Mouse (Mus musculus): ENCODE measurements at regions not wholly inside any gene's neighbourhood (a gene's known extent, or its start where the extent isn't known, plus 50 kb on each side); places are given as distances from the start of the nearest gene placed in this dataset.
"Not testable (repeated sequence)": the region's sequence is repeated elsewhere in the genome, so short reads cannot be mapped to it uniquely, and the experiment has no call there.

- not testable (repeated sequence) for DNase-seq (ENCODE audit: low read depth)
These were observed 222.3 kb upstream of the Ell2 start for GRCm38 (mm10) chr13:75484252-75484651.

DNA sequence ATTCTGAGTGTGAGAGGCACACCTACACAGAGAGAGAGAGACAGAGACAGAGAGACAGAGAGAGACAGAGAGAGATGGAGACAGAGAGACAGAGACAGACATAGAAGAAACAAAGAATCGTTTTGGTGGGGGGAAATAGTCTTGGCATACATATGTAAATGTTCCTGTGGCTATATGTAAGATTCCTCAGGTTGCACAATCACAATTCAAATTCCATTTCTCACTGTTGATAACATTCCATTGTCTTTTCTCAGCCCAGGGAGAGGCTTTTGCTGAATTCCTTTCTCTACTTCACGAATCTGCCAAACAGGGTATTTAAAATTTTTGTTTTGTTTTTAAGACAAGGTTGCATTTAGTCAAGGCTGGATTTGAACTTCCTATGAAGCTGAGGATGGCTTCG, 205.0 kb upstream of the Ell2 start:
- no peak for DNase-seq (ENCODE audit: low read depth)

GRCm38 (mm10) chr13:75503394-75503793, 203.2 kb upstream of the Ell2 start:
- DNase-seq (ENCODE audit: low read depth), result peak; percentile 14

GRCm38 (mm10) chr13:75514315-75515020, 192.1 kb upstream of the Ell2 start:
- DNase-seq (ENCODE audit: low read depth), result no peak

- no peak for DNase-seq (ENCODE audit: low read depth)
These were observed 183.0 kb upstream of the Ell2 start for GRCm38 (mm10) chr13:75523293-75524278.

DNA sequence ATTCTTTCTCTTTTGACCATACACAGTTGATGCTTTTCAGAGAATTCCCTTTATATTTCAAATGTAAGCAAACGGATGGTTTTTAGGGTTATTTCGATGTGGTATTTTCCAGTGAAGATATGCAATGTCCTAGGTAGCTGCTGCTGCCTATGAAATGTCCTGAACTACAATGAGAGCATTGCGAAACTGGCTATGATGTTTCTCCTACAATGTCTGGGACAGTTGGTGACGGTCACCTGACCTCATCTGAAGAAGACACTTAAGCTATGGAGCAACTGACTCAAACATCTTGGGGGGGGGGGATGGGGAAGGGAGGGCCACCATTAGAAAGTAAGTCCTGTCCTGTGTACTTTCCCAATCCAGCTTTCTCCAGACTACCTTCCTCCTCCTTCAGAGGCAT, 182.1 kb upstream of the Ell2 start:
- DNase-seq (ENCODE audit: low read depth), result peak; percentile 35

DNA sequence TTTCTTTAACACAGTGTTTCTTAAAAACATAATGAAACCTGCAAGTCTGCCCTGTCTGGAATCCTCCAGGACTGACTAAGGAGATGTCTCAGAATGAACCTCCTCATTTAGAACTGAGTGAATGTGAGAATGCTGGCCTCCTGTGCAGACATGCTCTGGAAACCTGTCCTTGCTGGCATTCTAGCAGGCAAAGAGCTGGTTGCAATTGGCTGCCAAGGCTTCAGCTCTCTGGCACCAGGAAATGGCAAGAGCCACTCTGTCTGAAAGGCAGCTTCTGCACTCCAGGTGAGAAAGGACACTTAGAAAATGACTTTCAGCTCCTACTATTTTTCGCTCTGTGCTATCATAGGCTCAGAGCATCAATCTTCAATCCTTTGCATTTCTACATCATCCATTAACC, 175.0 kb upstream of the Ell2 start:
- DNase-seq (ENCODE audit: low read depth), result no peak

- DNase-seq (ENCODE audit: low read depth), result peak; percentile 38
These were observed 165.1 kb upstream of the Ell2 start for GRCm38 (mm10) chr13:75541446-75541845.

DNA sequence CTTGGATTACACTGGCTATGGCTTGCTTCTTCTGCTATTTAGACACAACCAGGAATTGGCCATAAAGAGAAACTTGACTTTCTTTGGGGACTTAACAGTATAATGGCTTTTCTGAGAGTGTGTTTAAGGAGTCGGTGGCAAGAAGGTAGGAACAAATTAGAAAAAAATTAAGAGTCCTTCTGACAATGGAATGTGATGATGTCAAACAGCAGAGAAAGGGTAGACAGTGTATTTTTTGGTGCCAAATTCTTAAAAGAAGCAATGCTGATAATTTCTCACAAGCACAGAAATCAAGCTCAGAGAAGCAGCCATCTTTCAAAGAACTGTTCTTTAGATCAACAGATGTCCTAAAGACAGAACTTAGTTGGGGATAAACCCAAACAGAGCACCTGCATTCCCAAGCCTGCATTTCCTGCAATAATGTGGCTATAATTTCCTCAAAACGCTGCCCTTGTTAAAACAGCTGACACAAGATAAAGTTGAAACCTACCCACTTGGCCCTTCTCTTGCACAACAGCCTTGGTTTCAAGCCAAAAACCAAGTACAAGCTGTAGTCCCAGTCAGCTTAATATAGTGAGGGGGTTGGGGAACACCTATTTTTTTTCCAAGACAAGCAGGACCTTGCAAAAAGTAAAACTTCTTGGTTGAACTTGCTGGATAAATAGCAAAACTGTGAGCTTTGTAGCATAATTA, 164.2 kb upstream of the Ell2 start:
- DNase-seq (ENCODE audit: low read depth), result peak; percentile 79

- no peak for DNase-seq (ENCODE audit: low read depth)
These were observed 163.6 kb upstream of the Ell2 start for GRCm38 (mm10) chr13:75542946-75543327.

DNA sequence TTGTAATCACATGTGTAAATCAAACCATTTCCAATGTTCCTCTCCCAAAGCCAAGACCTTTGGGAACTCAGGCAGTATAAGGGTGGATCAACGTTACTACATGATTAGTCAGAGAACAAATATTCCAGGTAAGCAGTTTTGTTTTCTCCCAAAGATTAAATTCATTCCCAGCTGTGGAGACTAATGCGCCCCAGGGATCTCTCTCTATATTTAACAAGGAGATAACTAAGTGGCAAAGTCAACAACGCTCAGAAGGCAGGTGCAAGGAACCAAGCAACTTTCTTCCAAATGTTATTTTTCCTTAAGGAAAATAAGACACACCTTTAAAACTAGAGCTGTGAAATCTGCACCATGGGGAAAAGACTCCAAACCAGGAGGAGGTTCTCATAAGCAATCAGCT, 163.0 kb upstream of the Ell2 start:
- no peak for DNase-seq (ENCODE audit: low read depth)

- no peak for DNase-seq (ENCODE audit: low read depth)
These were observed 161.8 kb upstream of the Ell2 start for GRCm38 (mm10) chr13:75544728-75545127.

GRCm38 (mm10) chr13:75547791-75548190, 158.8 kb upstream of the Ell2 start:
- no peak for DNase-seq (ENCODE audit: low read depth)

- peak; percentile 9 for DNase-seq (ENCODE audit: low read depth)
These were observed 127.6 kb upstream of the Ell2 start for GRCm38 (mm10) chr13:75578971-75579370.

GRCm38 (mm10) chr13:75590836-75591235, 115.7 kb upstream of the Ell2 start:
- no peak for DNase-seq (ENCODE audit: low read depth)

- no peak for DNase-seq (ENCODE audit: low read depth)
These were observed 109.7 kb upstream of the Ell2 start for GRCm38 (mm10) chr13:75596856-75597255.

GRCm38 (mm10) chr13:75598186-75598585, 108.4 kb upstream of the Ell2 start:
- DNase-seq (ENCODE audit: low read depth), result peak; percentile 89

- peak; percentile 55 for DNase-seq (ENCODE audit: low read depth)
These were observed 107.9 kb upstream of the Ell2 start for GRCm38 (mm10) chr13:75598675-75599074.

DNA sequence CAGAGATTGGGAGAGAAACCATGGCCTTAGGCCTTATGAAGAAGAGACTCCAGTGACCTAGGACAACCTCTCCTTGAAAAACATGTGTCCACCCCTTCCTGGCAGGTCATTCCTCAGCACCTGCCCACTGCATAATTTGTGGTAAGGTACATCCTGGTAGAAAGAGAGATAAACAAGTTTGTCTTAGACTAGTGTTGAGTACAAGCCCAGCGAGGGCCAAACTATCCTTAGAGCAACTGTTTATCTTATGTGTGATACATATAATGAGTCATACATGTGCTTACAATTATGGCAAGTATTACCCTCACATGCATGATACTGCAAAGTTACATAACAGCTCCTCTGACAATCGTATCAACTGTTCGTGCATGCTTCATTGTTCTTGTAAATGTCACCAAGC, 83.3 kb upstream of the Ell2 start:
- DNase-seq (ENCODE audit: low read depth), result peak; percentile 8

GRCm38 (mm10) chr13:75627405-75627804, 79.2 kb upstream of the Ell2 start:
- no peak for DNase-seq (ENCODE audit: low read depth)

DNA sequence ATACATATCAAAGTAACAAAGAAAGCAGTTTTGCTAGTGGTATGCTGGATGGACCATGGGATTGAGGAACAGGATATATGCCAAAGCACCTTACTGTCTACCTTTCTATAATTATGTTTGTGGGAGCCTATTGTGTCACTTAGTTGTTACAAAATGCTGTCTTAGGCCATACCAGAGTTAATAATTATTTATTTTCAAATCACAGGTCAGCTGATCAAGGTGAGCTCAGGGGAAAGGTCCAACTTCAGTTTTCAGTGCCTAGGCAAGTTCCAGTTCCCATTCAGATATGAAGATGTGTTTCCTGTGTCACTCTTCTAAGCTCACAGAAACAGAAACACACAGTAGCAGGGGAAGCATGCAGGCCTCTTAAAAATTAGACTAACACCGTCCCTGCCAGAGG, 75.5 kb upstream of the Ell2 start:
- no peak for DNase-seq (ENCODE audit: low read depth)

GRCm38 (mm10) chr13:75647513-75647912, 59.0 kb upstream of the Ell2 start:
- no peak for DNase-seq (ENCODE audit: low read depth)

DNA sequence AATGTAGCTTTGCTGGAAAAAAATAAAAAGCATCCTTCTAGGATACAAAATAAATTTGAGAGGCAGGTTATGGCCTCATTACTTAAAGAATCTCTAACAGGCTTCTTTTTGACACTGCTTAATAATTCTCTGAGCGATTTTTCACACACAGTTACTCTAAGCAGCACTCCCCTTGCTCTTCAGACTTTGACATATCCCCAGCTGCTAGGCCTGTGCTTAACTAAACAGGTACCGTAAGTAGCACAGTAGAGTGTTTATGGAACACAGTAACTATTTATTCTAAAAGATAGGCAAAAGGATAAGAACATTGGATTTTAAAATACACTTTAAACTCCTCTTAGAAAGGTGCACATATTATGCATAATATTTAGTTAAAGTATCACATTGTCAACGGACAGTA, 54.6 kb upstream of the Ell2 start:
- no peak for DNase-seq (ENCODE audit: low read depth)

Measured in 416B (cell line).